Mouse (Mus musculus): ENCODE measurements around the gene Atp13a5. TPM values are rescaled to one million over a fixed set of nuclear protein-coding genes. Genes with fewer than 3 reads are reported as not detected.

The Atp13a5 gene
- polyA plus RNA-seq (2017; shearing (Covaris generic)): not detected

- ATAC-seq: no peak
Observed at GRCm38 (mm10) chr16:29378458-29378857, at the start of gene Atp13a5. TSS of gene Atp13a5 (minus strand) at chr16:29378732.

- no peak for ATAC-seq
Observed at GRCm38 (mm10) chr16:29414822-29415221, 36.3 kb upstream of the Atp13a5 start.

GRCm38 (mm10) chr16:29407319-29407718 is 28.8 kb upstream of the Atp13a5 start:
- no peak for ATAC-seq

- ATAC-seq: no peak
Observed at GRCm38 (mm10) chr16:29399079-29399478, 20.5 kb upstream of the Atp13a5 start.

- ATAC-seq: no peak
Observed at GRCm38 (mm10) chr16:29384781-29385180, 6.2 kb upstream of the Atp13a5 start.

- ATAC-seq: no peak
Observed at GRCm38 (mm10) chr16:29374636-29375035, 3.9 kb downstream of the Atp13a5 start.

GRCm38 (mm10) chr16:29331351-29332044 is 47.0 kb downstream of the Atp13a5 start:
- ATAC-seq: no peak

- no peak for ATAC-seq
Observed at GRCm38 (mm10) chr16:29330948-29331347, 47.6 kb downstream of the Atp13a5 start.

- no peak for ATAC-seq
Observed at GRCm38 (mm10) chr16:29329213-29329612, 49.3 kb downstream of the Atp13a5 start.

- no peak for ATAC-seq
Observed at GRCm38 (mm10) chr16:29327910-29328309, 50.6 kb downstream of the Atp13a5 start.

- no peak for ATAC-seq
Observed at GRCm38 (mm10) chr16:29325233-29325919, 53.2 kb downstream of the Atp13a5 start.

- ATAC-seq: no peak
Observed at GRCm38 (mm10) chr16:29320717-29321116, 57.8 kb downstream of the Atp13a5 start.

GRCm38 (mm10) chr16:29315391-29315790 is 63.1 kb downstream of the Atp13a5 start:
- no peak for ATAC-seq

GRCm38 (mm10) chr16:29314991-29315390 is 63.5 kb downstream of the Atp13a5 start:
- no peak for ATAC-seq

GRCm38 (mm10) chr16:29297555-29298021 is 80.9 kb downstream of the Atp13a5 start:
- no peak for ATAC-seq

- ATAC-seq: no peak
Observed at GRCm38 (mm10) chr16:29280691-29281090, 97.8 kb downstream of the Atp13a5 start.

GRCm38 (mm10) chr16:29254325-29254724 is 124.2 kb downstream of the Atp13a5 start:
- ATAC-seq: no peak

GRCm38 (mm10) chr16:29235951-29236350 is 142.6 kb downstream of the Atp13a5 start:
- ATAC-seq: no peak

- ATAC-seq: no peak
Observed at GRCm38 (mm10) chr16:29216395-29217295, 161.9 kb downstream of the Atp13a5 start.

- no peak for ATAC-seq
Observed at GRCm38 (mm10) chr16:29209605-29210411, 168.7 kb downstream of the Atp13a5 start, which contains the start of gene Hrasls. TSS of gene Hrasls (plus strand) at chr16:29209695.

- no peak for ATAC-seq
Observed at GRCm38 (mm10) chr16:29208841-29209240, 169.7 kb downstream of the Atp13a5 start.

- no peak for ATAC-seq
Observed at GRCm38 (mm10) chr16:29205581-29205980, 173.0 kb downstream of the Atp13a5 start.

All from CD4-positive, CD25-positive, alpha-beta regulatory T cell, adult 4 months (primary cell).